Mouse (Mus musculus) liver, adult (tissue): ENCODE measurements around the gene Sorbs2.

Experiments
- GATA4 ChIP-seq: IDR thresholded peaks from 2 replicates; pipeline ENCODE4 v1.6.1; 2014; ENCODE audit warnings: mild to moderate bottlenecking, low read length; ENCODE audit not compliant: insufficient replicate concordance

The Sorbs2 gene

DNA sequence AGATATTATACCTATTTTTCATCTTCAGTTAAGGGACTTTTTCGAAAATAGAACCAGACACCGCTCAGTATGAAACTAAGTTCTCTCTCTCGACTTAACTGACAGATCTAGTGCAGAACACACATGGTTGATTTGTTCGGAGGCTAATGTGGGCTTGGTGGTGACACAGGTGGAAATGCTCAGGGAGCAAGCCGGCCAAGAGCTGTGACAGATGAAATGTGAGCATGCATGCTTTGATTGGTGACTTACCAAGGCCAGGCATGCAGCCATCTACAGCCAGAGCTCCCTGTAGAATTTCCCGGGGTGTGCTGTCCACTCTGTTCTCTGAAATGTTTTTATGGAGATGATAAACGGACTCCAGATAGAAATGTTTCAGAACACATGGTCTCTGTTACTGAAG is 364.5 kb downstream of the Sorbs2 start:
- TF ChIP-seq GATA4, result no peak

- TF ChIP-seq GATA4, result peak; percentile 34; the same call in 1 of the 2 replicates
Measured at GRCm38 (mm10) chr8:45874945-45875626, 367.5 kb downstream of the Sorbs2 start.

DNA sequence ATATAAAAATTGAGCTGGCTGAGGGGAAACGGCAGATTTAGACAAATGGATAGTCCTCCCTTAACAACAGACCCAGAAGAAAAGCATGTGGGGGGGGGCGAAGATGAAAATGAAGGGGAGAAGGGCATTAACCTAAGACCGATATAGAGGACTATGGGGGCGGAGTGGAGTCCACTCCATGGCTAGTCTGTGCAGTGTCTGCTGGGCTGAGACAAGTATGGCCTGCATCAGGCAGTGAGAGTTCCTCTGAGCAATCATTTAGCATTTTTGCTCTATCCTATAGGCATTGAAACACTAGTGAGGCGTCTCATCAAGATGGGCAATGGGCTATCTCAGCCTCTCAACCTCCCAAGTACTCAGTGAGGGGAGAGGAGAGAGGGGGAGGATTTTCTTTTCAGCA is 368.8 kb downstream of the Sorbs2 start:
- TF ChIP-seq GATA4, result no peak
